Mouse (Mus musculus) brain, embryonic 14.5 days (tissue): ENCODE data around the gene Lman1l. TPM values are rescaled to one million over a fixed set of nuclear protein-coding genes. Genes with fewer than 3 reads are reported as not detected.

Experiments used
- DNase-seq: peaks from one replicate; pipeline ENCODE4 v3.0.0-alpha.2; 2011; ENCODE audit warnings: low read depth
- CTCF ChIP-seq: fragments of 200-500 bp; IDR thresholded peaks from 2 replicates; pipeline ENCODE4 v1.5.1; 2012; ENCODE audit warnings: inconsistent platforms, mild to moderate bottlenecking, moderate library complexity, borderline replicate concordance; ENCODE audit not compliant: insufficient read depth, insufficient read length; ENCODE audit errors: extremely low read depth
- POLR2A ChIP-seq: fragments of 200-500 bp; IDR thresholded peaks from 2 replicates; pipeline ENCODE4 v1.6.1; 2012; ENCODE audit warnings: mild to moderate bottlenecking, inconsistent platforms, borderline replicate concordance; ENCODE audit not compliant: poor library complexity, insufficient read depth, insufficient read length, severe bottlenecking; ENCODE audit errors: extremely low read depth
- polyA plus RNA-seq: library from polyadenylated mRNA; depleted of rRNA; stranded (reverse); fragments of >200 nt; gene quantifications from 2 replicates; pipeline ENCODE4 v1.2.3, GENCODE M21; 2012

Lman1l gene
- polyA plus RNA-seq, 1 experiment = 0.12 TPM

GRCm38 (mm10) chr9:57644442-57644943 lies 23.9 kb upstream of the Lman1l start:
- TF ChIP-seq CTCF (no peak), POLR2A (no peak)
- peak; percentile 46 for DNase-seq

GRCm38 (mm10) chr9:57643856-57644180 lies 23.2 kb upstream of the Lman1l start:
- no peak for DNase-seq
- TF ChIP-seq POLR2A (no peak), CTCF (no peak)

- TF ChIP-seq POLR2A (no peak), CTCF (no peak)
- no peak for DNase-seq
Measured at GRCm38 (mm10) chr9:57643169-57643855, 22.7 kb upstream of the Lman1l start.

GRCm38 (mm10) chr9:57641775-57642550 lies 21.4 kb upstream of the Lman1l start:
- TF ChIP-seq CTCF (no peak), POLR2A (no peak)
- no peak for DNase-seq

GRCm38 (mm10) chr9:57641022-57641421 lies 20.4 kb upstream of the Lman1l start:
- no peak for DNase-seq
- TF ChIP-seq POLR2A (no peak), CTCF (no peak)

GRCm38 (mm10) chr9:57640384-57640783 lies 19.8 kb upstream of the Lman1l start:
- no peak for TF ChIP-seq POLR2A
- no peak for TF ChIP-seq CTCF
- no peak for DNase-seq

GRCm38 (mm10) chr9:57639661-57640328 lies 19.2 kb upstream of the Lman1l start:
- no peak for TF ChIP-seq POLR2A
- no peak for TF ChIP-seq CTCF
- DNase-seq = no peak

- TF ChIP-seq CTCF (no peak), POLR2A (no peak)
- DNase-seq = no peak
Measured at GRCm38 (mm10) chr9:57638651-57639459, 18.3 kb upstream of the Lman1l start.

GRCm38 (mm10) chr9:57637741-57638322 lies 17.3 kb upstream of the Lman1l start:
- TF ChIP-seq POLR2A (no peak), CTCF (no peak)
- peak; percentile 51 for DNase-seq

- DNase-seq = no peak
- no peak for TF ChIP-seq CTCF
- TF ChIP-seq POLR2A = no peak
Measured at GRCm38 (mm10) chr9:57637272-57637671, 16.7 kb upstream of the Lman1l start.
